Mouse (Mus musculus) embryo, embryonic 9.5 days (tissue): Measurements from ENCODE around the gene Bst2.

Source experiments
- DNase-seq: peaks from one replicate; pipeline ENCODE4 v3.0.0-alpha.2; 2017; ENCODE audit errors: extremely low spot score

The Bst2 gene

DNA sequence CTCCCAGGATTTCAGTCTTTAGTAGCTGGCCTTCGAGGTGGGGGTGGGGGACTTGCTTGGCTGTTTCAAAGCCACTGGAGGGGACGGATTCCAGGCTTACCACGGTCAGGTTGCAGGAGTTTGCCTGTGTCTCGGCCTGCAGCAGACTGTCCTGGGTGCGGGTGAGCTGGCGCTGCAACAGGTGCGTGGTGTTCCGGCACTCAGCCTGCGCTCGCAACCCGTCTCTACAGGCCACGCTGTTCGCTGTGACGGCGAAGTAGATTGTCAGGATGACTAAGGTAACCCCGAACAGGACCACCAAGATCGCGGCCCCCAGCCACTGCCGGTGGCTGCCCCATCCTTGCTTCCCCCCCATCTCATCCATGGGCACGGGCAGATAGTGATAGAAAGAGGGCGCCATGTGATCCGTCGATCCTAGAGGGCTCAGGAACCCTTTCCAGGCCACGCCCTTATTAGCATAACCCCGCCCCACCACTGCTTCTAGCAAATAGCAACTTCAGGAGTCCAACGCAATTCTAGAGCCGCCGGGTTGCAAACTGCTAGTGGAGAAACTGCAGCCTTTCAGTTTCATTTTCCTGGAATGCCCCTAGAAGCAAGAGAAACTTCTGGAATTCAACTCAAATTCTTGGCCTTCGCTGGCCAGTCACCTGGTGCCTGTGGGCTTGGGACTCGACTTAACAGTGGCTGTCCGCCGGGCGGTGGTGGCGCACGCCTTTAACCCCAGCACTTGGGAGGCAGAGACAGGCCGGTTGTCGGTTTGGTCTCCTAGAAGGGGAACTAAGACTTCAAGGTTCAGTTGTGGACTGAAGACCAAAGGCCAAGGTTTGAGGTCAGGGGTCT, at the start of gene Bst2:
Gene Bst2, minus strand, starts transcription at position 429 of the 840 bp plus-strand sequence.
- peak; percentile 80 for DNase-seq

DNA sequence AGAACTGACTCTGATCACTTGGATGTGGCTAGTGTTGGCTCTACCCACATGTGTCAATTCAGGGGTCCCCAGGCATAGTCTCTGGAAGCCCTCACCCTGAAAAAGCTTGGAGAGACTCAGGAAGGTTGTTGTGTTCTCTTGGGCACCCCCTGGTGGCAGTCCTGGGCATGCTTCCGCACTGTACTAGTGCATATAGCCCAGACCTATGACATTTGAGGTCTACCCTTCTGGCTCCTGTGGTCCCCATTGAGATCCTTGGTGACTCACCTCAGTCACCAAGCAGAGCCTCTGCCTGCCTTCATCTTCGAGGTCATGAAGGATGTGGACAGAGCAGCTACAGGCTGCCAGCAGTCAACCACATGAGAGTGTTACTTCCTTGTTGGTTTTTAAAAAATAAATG, 49.6 kb upstream of the Bst2 start:
- DNase-seq = peak; percentile 29

DNA sequence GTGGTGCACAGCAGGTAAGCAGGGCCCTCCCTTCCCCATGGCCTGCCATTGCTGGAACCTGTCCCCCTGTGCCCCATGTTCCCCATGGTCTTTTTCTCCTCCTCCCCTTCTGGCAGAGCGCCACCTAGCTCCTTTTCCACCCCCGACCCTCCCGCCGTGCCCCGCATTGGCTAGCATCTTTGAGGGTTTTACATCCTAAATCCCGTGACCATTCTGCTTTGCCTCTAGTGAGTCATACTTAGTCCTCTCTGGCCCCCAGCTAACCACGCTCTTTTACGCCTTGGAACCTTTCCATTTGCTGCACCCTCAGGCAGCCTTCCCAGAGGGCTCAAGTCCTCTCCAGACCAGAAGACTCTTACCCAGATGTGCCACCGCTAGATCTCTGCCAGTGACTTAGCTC, 42.9 kb upstream of the Bst2 start:
- no peak for DNase-seq

DNA sequence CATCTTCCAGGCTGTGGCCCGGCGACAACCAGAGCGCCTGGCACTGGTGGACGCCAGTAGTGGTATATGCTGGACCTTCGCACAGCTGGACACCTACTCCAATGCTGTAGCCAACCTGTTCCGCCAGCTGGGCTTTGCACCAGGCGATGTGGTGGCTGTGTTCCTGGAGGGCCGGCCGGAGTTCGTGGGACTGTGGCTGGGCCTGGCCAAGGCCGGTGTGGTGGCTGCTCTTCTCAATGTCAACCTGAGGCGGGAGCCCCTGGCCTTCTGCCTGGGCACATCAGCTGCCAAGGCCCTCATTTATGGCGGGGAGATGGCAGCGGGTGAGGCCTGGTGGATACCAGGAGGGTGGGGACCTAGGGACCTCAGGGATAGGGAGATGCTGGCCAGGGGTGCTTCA, 42.2 kb upstream of the Bst2 start:
- DNase-seq = no peak

DNA sequence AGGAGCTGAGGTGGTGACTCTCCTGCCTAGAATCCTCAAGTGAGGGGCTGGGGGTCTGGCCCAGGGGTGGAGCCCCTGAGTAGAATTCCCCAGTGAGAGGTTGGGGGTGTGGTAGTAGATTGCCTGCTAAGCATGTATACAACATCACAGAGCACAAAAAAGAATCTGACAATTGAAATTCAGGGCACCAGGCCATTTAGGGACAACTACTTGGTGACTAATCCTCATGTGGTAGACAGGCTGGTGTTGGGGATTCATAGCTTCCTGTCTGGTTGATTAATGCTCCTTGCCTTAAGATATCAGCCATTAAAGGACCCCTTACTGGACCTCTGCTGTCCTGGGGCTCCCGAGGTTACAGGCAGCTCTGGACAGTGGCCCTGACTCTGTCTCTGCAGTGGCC, 41.8 kb upstream of the Bst2 start:
- DNase-seq = no peak

DNA sequence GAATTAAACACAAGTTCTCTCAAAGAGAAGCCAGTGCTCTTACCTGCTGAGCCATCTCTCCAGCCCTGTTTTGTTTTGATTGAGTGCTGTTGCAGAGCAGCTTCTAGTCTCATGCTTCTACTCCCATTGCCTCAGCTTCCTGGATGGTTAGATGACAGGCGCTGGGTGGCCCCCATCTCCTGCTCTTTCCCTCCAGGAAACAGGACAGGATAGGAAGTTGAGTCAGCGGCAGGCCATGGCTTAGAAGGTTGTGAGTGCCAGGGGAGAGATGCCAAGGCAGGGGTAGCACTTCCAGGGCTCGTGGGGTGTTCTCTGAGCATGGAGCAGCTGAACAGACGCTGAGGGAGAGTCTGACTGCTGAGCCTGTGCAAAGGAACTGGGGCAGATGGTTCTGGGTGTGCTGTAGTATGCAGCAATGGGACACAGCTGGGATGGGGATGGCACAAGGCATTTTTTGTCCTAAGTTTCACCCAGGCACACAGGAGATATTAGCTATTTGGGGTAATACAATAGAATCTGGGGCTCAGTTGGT, 40.7 kb upstream of the Bst2 start:
- DNase-seq = no peak

DNA sequence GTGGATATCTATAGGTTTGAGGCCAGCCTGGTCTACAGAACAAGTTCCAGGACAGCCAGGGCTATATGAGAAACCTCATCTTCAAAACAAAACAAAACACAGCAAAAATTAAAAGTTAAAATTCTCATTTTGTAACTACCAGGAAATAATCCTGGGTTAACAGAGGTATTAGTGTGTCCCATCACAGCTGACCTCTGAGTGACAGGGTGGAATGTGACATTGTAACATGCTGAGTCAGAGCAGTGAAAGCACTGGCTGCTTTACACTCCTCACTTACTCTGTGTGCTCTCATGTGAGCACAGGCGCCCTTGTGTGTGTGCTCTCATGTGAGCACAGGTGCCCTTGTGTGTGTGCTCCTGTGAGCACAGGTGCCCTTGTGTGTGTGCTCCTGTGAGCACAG, 37.8 kb upstream of the Bst2 start:
- DNase-seq = no peak

DNA sequence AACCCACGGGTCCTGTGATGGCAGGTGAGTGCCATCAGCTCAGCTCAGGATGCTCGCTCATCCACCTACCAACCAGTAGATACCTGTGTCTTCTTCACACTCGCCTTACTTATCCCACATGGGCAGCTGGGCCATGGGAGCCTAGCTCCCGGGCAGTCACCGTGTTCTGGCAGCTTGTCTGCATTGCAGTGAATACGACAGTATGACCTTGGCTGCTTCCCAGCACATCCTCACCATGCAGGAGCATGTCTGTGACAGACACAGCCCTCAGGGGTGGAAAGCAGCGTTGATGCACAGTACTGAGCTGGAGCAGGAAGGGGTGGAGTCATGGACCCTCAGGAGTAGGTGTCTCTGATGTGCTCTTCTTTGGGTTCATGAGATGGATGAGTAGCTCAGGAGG, 37.2 kb upstream of the Bst2 start:
- DNase-seq = no peak

DNA sequence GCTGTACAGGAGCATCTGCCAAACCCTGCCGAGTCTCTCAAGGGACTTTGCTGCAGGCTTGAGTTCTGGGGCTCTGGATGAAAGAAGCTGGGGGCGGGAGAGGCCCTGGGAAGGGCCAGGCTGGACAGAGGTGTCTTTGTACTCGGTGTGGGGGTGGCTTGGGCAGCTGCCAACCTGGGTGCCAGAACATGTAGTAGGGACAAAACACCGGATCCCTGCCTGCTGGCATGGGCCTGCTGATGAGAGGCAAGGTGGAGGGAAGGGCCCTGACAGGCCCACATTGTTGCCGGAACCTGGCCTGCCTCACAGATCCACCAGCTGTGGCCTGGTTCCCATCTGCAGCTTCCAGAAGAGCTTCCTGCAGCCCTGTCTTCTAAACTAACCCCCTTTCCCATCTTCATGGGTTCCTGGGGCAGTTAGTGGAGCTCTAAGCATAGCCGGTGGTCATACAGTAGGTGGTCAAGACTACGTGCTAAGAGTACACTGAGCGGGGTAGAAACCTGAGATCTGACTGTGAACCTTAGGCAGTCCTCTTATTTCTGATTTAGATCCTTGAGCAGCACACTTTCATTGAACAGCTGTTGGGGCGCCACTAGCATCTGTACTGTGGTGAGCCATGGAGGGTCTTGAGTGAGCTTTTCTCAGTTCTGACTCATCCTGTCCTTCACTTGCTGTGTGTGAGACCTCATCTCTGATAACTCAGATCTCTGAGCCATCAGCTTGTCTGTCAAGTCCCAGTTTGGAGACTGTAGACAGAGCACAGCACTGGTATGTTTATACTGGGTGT, 35.8 kb upstream of the Bst2 start:
- DNase-seq = no peak

DNA sequence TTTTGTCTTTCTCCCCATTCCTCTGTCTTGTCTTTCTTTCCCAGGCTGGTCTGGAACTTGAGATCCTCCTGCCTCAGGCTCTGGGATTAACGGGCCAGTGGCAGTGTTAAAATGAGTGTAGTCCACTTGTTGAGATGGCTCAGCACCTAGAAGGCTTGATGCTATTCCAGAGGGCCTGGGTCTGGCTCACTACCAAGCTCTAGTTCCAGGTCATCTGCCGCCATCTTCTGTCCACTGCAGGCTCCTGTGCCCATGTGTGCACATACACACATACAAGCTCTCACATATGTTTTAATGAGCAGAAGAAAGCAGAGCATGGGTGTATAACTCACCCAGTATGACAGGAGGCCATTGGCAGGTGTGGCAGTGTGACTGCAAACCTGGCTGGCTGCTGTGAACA, 34.8 kb upstream of the Bst2 start:
- DNase-seq = no peak

DNA sequence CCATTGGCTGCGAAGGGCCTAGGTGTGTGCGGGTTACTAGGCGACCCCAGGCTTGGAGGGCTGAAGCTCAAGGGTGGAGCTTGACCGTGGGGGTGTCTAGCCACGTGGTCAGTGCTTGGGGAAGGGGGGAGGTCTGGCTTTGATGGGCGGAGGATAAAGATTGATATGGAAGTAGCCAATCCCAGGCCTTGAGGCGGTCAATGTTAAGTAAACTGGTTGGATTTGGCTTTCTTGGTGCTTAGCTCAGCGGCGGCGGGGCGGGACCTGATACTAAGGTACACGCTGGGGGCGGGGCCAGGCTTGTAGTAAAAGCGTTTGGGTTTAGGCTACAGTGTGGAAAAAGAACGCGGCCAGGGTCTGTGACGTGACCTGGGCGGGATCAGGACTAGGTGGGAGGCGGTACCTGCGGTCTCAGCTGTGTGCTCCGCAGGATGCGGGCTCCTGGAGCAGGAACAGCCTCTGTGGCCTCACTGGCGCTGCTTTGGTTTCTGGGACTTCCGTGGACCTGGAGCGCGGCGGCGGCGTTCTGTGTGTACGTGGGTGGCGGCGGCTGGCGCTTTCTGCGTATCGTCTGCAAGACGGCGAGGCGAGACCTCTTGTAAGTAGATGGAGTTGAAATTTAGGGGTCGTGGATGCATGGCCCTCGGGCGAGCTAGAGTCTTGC, 33.2 kb upstream of the Bst2 start:
- DNase-seq = no peak

DNA sequence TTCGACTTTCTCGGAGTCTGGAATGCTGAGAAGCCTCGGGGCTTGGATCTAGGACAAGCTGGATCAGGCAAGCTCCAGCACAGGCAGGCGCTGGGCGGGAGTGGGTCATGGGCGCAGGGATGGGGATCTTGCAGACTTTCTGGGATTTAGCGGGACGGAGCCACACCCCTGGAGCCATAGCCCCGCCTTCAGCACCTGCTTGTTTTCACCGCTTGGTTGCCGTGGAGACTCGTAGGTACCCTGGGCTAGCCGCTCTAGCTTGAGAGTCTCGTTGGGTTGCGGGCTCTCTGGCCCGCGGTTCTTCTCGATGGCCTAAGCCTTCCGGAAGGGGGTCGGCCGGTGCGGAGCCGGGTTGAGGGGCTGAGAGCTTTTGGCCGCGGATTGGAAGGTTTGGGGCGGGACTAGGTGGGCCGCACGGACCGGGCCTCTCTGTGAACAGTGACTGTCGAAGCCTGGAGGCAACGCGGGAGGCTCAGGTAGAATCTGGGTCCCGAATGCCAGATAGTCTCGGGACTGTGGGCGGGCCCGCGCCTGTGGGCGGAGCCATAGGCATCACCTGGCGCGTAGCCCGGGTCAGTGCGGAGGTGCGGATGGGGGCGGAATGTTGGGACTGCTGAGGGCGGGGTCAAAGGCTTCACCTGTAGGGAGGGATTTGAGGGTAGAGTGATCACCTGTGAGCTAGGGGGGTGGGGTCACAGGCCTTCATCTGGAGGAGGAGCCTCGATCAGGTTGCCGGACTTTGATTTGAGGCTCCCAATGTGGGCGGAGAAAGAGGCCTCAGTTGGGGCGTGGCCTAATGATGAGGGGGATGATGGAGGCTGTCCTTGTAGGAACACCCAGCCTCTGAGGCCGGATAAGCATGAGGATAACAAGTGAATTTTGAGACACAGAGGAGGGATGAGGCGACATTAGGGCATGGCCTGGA, 32.4 kb upstream of the Bst2 start:
- DNase-seq = peak; percentile 95

DNA sequence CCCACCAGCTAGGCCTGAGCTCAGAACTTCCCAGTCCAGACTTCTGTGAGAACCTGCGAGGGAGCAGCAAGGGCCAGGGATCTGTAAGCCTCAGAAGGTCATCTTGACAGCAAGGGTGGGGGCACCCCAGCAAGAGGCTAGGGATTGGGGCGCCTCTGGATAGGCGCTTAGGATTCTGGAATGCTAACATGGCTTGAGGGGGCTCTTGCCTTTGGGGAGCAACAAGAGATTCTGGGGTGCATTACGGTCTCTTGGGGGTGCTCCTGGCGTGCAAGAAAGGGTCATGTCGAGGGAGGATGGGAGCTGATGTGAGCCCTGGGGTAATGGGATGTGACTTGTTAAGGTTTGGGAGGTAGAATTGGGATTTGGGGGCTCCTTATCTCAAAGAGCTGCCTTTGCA, 31.7 kb upstream of the Bst2 start:
- DNase-seq = no peak

DNA sequence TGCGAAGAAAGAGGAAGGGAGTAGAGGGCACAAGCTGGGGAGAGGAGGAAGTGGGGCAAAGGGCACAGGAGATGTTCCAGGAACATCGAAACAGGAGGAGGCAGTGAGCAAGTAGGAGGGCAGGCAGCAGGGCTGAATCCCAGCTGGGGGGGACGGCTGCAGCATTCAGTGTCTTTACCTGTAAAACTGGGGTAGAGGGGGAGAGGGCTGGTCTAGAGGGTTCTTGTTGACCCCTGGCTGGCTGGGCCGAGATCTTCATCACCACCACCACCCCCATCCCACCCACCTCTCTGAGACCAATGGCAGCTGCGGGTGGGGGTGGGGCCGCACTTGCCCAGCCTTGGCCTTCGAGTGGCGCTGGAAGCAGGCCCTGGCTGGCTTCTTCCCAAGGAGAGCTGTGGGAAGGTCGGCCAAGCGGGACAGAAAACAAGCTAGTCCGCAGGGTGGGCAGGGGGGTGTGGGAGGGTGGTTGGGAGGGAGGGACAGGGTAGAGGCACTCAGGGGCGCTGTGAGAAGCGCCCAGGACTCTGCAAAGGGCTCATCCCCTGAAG, 31.2 kb upstream of the Bst2 start, which contains the start of gene Slc27a1:
Gene Slc27a1, plus strand, starts transcription at position 496 of the 551 bp plus-strand sequence.
- no peak for DNase-seq

DNA sequence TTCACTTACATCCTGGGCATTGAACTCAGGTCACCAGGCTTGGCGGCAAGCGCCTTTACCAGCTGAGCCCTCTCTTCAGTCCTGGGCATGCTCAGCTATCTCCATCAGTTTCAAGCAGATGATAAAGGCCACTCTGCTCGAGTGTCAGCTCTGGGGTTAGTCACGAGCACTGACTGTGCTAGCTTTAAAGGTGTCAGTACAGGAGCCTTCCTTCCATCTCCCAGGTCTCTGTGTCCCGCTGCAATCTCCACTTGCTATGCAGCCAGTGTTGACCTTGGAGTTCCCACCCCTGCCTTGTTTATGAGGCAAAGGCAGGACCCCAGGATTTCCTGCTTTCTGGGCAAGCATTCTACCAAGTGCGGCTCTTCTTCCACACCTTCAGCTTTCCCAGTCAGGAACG, 30.3 kb upstream of the Bst2 start:
- no peak for DNase-seq

DNA sequence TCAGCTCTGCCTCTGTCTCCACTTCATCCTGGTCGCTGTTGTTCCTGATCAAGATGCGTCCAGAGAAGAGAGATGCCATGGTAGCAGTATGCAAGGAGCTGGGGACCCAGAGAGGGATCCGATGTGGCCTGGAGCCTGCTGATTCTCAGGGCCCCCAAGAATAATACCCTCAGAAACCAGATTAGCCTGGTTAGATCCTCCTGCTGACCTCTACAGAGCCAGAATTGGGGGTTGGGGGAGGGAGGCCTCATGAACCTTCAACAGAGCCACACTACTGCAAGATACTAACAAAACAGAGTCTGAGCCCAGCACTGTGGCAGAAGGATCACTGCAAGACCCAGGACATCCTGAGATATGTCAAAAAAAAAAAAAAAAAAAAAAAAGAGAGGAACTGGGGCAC, 29.2 kb upstream of the Bst2 start, which contains the start of gene Nxnl1:
Gene Nxnl1, minus strand, starts transcription at position 101 of the 400 bp plus-strand sequence.
- DNase-seq = no peak

DNA sequence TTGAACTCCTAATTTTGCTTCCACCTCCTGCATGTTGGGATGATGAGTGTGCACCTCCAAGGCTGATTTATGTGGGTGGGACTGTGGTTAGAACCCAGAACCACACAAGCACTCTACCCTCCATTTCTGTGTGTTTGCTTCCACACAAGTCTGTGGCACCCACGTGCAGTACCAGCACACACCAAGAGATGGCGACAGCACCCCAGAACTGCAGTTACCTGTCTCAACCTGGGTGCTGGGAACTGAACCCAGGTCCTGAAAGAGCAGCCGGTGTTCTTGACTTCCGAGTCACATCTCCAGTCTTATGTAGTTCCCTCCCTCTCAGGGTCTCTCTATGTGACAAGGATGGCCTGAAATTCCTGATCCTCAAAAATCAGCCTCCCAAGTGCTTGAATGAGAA, 26.7 kb upstream of the Bst2 start:
- DNase-seq = no peak

DNA sequence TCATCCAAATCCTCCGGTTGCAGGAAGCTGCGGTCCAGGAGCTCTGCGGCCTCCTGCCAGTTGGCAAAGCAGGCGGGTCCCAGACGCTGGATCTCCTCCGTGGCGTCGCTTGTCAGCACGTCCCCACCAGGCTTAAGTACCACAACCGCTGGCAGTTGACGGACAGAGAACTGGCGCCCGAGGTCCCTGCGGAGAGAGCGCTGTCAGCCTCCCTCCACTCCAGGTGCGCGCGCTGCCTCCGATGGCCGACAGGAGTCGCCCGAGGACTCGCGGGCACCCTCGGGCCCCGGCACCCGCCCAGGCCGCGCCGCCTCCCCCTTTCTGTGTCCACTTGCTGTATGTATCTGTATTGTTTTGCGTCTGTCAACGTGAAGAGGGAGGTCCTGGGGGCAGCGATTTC, 25.5 kb upstream of the Bst2 start:
- peak; percentile 57 for DNase-seq

DNA sequence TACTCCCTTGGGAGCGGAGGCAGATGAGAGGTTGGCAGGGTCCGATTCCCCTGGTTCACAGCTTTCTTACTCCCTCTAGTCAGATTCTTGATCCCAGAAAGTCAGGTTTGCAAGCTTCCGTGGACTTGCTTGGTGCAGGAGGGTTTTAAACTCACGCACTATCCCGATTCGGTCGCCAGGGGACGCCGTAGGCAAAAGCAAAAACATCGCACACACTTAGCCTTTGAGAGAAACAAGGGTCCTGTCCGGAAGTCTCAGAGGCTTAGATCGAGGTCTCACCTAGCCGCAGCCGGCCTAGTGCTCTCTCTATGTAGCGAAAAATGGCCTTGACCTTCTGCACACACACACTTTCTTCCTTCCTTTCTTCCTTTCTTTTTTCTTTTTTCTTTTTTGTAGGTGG, 24.1 kb upstream of the Bst2 start:
- peak; percentile 84 for DNase-seq

DNA sequence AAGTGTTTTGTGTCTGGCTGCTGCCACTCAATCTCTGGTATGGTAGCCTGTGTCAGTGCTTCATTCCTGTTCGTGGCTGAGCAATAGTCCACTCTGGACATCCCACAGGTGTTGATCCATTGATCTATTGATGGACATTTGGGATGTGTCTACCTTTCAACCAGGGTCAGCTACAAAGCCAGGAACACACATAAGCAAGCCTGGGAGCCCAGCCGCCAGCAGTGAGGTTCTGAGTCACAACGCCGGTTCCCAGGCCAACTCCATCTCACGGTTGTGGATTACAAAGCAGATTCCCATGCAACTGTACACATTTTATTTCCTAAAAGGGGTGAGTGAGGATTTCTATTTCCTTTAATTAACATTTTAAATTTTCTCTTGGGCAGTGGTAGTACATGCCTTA, 23.5 kb upstream of the Bst2 start:
- DNase-seq = no peak

DNA sequence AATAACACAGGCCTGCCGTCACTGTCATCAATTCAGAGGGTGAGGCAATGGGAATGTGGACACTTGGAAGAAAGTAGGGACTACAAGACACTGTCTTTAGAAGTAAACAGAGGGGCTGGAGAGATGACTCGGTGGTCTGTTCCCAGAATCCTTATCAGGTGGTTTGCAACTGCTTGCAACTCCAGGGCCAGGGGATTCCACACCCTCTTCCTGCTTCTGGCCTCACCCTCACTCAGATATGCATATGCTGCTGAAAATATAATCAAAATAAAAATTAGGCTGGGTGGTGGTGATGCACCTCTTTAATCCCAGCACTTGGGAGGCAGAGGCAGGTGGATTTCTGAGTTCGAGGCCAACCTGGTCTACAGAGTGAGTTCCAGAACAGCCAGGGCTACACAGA, 22.8 kb upstream of the Bst2 start:
- DNase-seq = no peak
